Mouse (Mus musculus): ENCODE measurements around the gene Tescl. TPM values are rescaled to one million over a fixed set of nuclear protein-coding genes. Genes with fewer than 3 reads are reported as not detected.

The Tescl gene
- total and polyA plus RNA-seq, 3 experiments: not detected

- H3K27me3 ChIP-seq (ENCODE audit: control insufficient read depth in 1 of 2, insufficient read depth in 2 of 2, low read length in 2 of 2): no peaks in the 10 kb centered on the region
- H3K79me2 ChIP-seq (ENCODE audit: control insufficient read depth, insufficient read depth, low read length, poor library complexity): peaks cover 4% of the 10 kb centered on the region
- no peaks in the 10 kb centered on the region; a peak in 1 of 4 replicates for H3K36me3 ChIP-seq (ENCODE audit: control insufficient read depth in 1 of 2, insufficient read depth in 2 of 2, low read length in 2 of 2)
- H3K4me3 ChIP-seq (ENCODE audit: control insufficient read depth in 1 of 2, insufficient read depth in 1 of 2, low read depth in 2 of 2, low read length in 2 of 2): no peak overlapping the region
- no peak for TF ChIP-seq MEF2A (IDR thresholded peaks at IDR 0.05; ENCODE audit: extremely low read depth, insufficient replicate concordance, low read depth, low read length, poor library complexity, severe bottlenecking)
- no peak for TF ChIP-seq HCFC1 (IDR thresholded peaks at IDR 0.05; ENCODE audit: low read depth, low read length)
- no peak for TF ChIP-seq MAFK (IDR thresholded peaks at IDR 0.05; ENCODE audit: borderline replicate concordance, low read depth, low read length)
- no peak for TF ChIP-seq EP300 (IDR thresholded peaks at IDR 0.05; ENCODE audit: low read depth in 1 of 2, low read length in 2 of 2)
- TF ChIP-seq CHD2 (IDR thresholded peaks at IDR 0.05; ENCODE audit: low read length): no peak
- no peak for TF ChIP-seq MYC (IDR thresholded peaks at IDR 0.05; ENCODE audit: low read depth, low read length)
- TF ChIP-seq POLR2AphosphoS5 (IDR thresholded peaks at IDR 0.05; ENCODE audit: borderline replicate concordance, low read depth, low read length): no peak
- no peak for TF ChIP-seq KAT2A (conservative IDR thresholded peaks at IDR 0.05; ENCODE audit: low read depth, low read length)
- no peaks in the 10 kb centered on the region for H3K9me3 ChIP-seq (replicated peaks; ENCODE audit: insufficient read depth, low read length)
- no peak overlapping the region for H3K27ac ChIP-seq (ENCODE audit: control insufficient read depth, low read depth, low read length)
- H3K9ac ChIP-seq (ENCODE audit: control insufficient read depth, low read depth, low read length, poor library complexity, severe bottlenecking): no peak overlapping the region
- DNase-seq (ENCODE audit: low read depth, low spot score): no peak
- no peaks in the 10 kb centered on the region for H3K4me1 ChIP-seq (ENCODE audit: control insufficient read depth in 1 of 2, insufficient read depth in 2 of 2, low read length in 2 of 2)
Measured at GRCm38 (mm10) chr7:24294763-24295162, 39.0 kb downstream of the Tescl start.

- H3K36me3 ChIP-seq (ENCODE audit: control insufficient read depth in 1 of 2, insufficient read depth in 2 of 2, low read length in 2 of 2): no peaks in the 10 kb centered on the region; a peak in 1 of 4 replicates
Measured at GRCm38 (mm10) chr7:24293061-24293851, 40.5 kb downstream of the Tescl start.

More at GRCm38 (mm10) chr7:24293061-24293851, 40.5 kb downstream of the Tescl start:
- H3K79me2 ChIP-seq (ENCODE audit: control insufficient read depth, insufficient read depth, low read length, poor library complexity): no peaks in the 10 kb centered on the region
- TF ChIP-seq BHLHE40 (IDR thresholded peaks at IDR 0.05; ENCODE audit: borderline replicate concordance, low read depth, low read length): no peak
- no peak for TF ChIP-seq USF2 (IDR thresholded peaks at IDR 0.05; ENCODE audit: borderline replicate concordance in 1 of 2, insufficient read depth in 1 of 2, low read depth in 1 of 2, low read length in 2 of 2)
- no peak for TF ChIP-seq SIN3A (IDR thresholded peaks at IDR 0.05; ENCODE audit: low read length)
- no peak for TF ChIP-seq EP300 (IDR thresholded peaks at IDR 0.05; ENCODE audit: low read depth in 1 of 2, low read length in 2 of 2)
- TF ChIP-seq MEF2A (IDR thresholded peaks at IDR 0.05; ENCODE audit: extremely low read depth, insufficient replicate concordance, low read depth, low read length, poor library complexity, severe bottlenecking): no peak
- TF ChIP-seq TBP (IDR thresholded peaks at IDR 0.05; ENCODE audit: low read depth, low read length): no peak
- TF ChIP-seq ZC3H11A (IDR thresholded peaks at IDR 0.05; ENCODE audit: low read depth, low read length): no peak
- TF ChIP-seq ETS1 (IDR thresholded peaks at IDR 0.05; ENCODE audit: low read depth, low read length): no peak
- TF ChIP-seq MYC (IDR thresholded peaks at IDR 0.05; ENCODE audit: low read depth, low read length): no peak
- no peak for TF ChIP-seq JUND (IDR thresholded peaks at IDR 0.05; ENCODE audit: low read depth, low read length)
- TF ChIP-seq MYB (IDR thresholded peaks at IDR 0.05; ENCODE audit: low read depth, low read length): no peak
- TF ChIP-seq NELFE (IDR thresholded peaks at IDR 0.05; ENCODE audit: low read depth, low read length): no peak
- H3K4me3 ChIP-seq (ENCODE audit: control insufficient read depth in 1 of 2, insufficient read depth in 1 of 2, low read depth in 2 of 2, low read length in 2 of 2): no peak overlapping the region
- no peak overlapping the region for H3K9ac ChIP-seq (ENCODE audit: control insufficient read depth, low read depth, low read length, poor library complexity, severe bottlenecking)
- no peaks in the 10 kb centered on the region for H3K27me3 ChIP-seq (ENCODE audit: control insufficient read depth in 1 of 2, insufficient read depth in 2 of 2, low read length in 2 of 2)
- no peak overlapping the region for H3K27ac ChIP-seq (ENCODE audit: control insufficient read depth, low read depth, low read length)
- H3K9me3 ChIP-seq (replicated peaks; ENCODE audit: insufficient read depth, low read length): no peaks in the 10 kb centered on the region
- no peaks in the 10 kb centered on the region for H3K4me1 ChIP-seq (ENCODE audit: control insufficient read depth in 1 of 2, insufficient read depth in 2 of 2, low read length in 2 of 2)
- DNase-seq (ENCODE audit: low read depth, low spot score): no peak

Data from MEL (cell line).